Mouse (Mus musculus) embryonic facial prominence, embryonic 15.5 days (tissue): Measurements from ENCODE around the gene Atrnl1. TPM values are rescaled to one million over a fixed set of nuclear protein-coding genes. Genes with fewer than 3 reads are reported as not detected.

Source experiments
- ATAC-seq: fragments of 200-750 bp; cut with Nextera tagmentation; 2 replicates; pipeline ENCODE4 v1.8.0; 2017; ENCODE audit warnings: low read depth, moderate TSS enrichment; ENCODE audit not compliant: insufficient number of reproducible peaks, low FRiP score, low TSS enrichment
- H3K27ac ChIP-seq: fragments of 300-500 bp; sonication (generic); replicated peaks from 2 replicates; pipeline ENCODE4 v1.5.1; 2015; ENCODE audit warnings: mild to moderate bottlenecking, inconsistent platforms
- H3K27me3 ChIP-seq: fragments of 300-500 bp; sonication (generic); 2 replicates; pipeline ENCODE4 v1.6.1; 2015; ENCODE audit warnings: inconsistent platforms
- H3K36me3 ChIP-seq: fragments of 300-500 bp; sonication (generic); 2 replicates; pipeline ENCODE4 v1.6.1; 2015; ENCODE audit warnings: mild to moderate bottlenecking, inconsistent platforms
- H3K4me1 ChIP-seq: fragments of 300-500 bp; sonication (generic); 2 replicates; pipeline ENCODE4 v1.6.1; 2015; ENCODE audit warnings: inconsistent platforms
- H3K4me2 ChIP-seq: fragments of 300-500 bp; sonication (generic); replicated peaks from 2 replicates; pipeline ENCODE4 v1.6.1; 2015; ENCODE audit warnings: mild to moderate bottlenecking, inconsistent platforms
- H3K4me3 ChIP-seq: fragments of 300-500 bp; sonication (generic); replicated peaks from 2 replicates; pipeline ENCODE4 v1.5.1; 2015; ENCODE audit warnings: mild to moderate bottlenecking, inconsistent platforms
- H3K9ac ChIP-seq: fragments of 300-500 bp; sonication (generic); 2 replicates; pipeline ENCODE4 v1.6.1; 2015; ENCODE audit warnings: inconsistent platforms
- H3K9me3 ChIP-seq: fragments of 300-500 bp; sonication (generic); replicated peaks from 2 replicates; pipeline ENCODE4 v1.6.1; 2016; ENCODE audit warnings: inconsistent platforms
- WGBS: fragments of 180-500 bp; shearing (Covaris S2); methylation state at CpG from one replicate; pipeline ENCODE4 v1.1.7; 2015; 5-methylcytosine and 5-hydroxymethylcytosine counted together
- polyA plus RNA-seq: library from polyadenylated mRNA; unstranded; fragments of >200 nt; fragmentation: Nextera tagmentation; extraction: Ambion mirVana; gene quantifications from 2 replicates; pipeline ENCODE4 v1.2.1, GENCODE M21; 2015

Gene Atrnl1
- polyA plus RNA-seq, 1 experiment from 2014 or later: 7.1 TPM

DNA sequence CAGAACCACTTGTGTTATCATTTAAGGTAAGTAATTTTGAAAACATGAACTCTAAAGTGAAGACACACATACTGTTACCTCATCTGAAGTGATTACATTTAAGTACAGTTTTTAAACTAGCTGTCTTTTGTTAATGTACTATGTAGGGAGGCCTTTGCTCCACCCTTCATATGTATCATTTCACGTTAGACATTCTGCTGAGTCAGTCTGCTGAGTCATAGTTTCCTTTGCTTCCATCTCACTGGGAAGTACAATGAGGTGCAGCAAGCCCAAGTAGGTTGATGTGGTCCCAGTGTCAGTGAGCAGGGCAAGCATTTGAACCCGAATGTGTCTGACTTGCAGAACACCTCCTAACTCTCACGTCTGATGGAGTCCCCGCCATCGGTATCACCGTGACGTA, 271.1 kb downstream of the Atrnl1 start:
- no peaks in the 10 kb centered on the region for H3K27me3 ChIP-seq
- H3K9me3 ChIP-seq: no peaks in the 10 kb centered on the region
- no peak overlapping the region for H3K9ac ChIP-seq
- no peak overlapping the region for H3K27ac ChIP-seq
- no peaks in the 10 kb centered on the region for H3K36me3 ChIP-seq
- H3K4me3 ChIP-seq: no peak overlapping the region
- no peak for ATAC-seq
- WGBS: 88% methylated on average over 7 of the region's 7 CpGs
- H3K4me1 ChIP-seq: no peaks in the 10 kb centered on the region
- H3K4me2 ChIP-seq: no peak overlapping the region

DNA sequence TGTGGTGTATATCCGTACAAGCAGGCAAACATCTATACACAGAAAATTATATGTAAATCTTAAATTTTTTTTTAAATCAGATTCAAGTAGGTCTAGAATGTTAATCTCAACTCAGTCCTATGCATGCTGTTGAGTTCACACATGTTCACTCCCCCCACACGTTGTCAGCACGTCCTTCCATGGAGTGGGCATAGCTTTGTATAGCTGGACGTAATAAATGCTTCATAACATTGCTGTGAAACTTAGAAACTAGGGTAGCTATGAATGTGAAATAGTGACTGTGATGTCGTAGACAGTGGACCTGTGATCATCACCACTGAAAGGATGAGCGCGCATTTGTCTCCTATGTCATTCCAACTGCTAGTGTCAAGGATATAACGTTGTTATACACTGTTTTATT, 278.0 kb downstream of the Atrnl1 start:
- Histone ChIP-seq H3K36me3 (no peaks in the 10 kb centered on the region), H3K27me3 (no peaks in the 10 kb centered on the region), H3K9ac (no peak overlapping the region), H3K4me3 (no peak overlapping the region), H3K4me1 (no peaks in the 10 kb centered on the region), H3K27ac (no peak overlapping the region), H3K9me3 (no peaks in the 10 kb centered on the region), H3K4me2 (no peak overlapping the region)
- ATAC-seq: no peak
- 89% methylated on average over 8 of the region's 8 CpGs for WGBS

DNA sequence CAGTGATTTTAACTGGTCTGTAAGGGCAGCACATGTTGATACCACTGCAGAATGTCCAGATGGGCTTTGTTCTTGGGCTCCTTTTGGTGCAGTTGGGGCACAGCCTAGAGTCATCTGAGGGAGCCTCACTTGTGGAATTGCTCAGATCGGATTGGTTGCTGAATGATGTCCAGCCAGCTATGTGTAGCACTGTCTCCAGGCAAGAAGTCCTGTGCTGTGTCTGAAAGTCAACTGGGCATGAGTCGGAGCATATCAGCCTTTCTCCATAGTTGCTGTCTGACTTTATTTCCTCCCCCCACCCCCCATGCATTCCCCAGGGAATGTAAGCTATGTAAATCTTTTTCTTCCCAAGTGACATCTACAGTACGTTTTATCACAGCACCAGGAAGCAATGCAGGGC, 278.9 kb downstream of the Atrnl1 start:
- Histone ChIP-seq H3K9ac (no peak overlapping the region), H3K4me2 (no peak overlapping the region), H3K36me3 (no peaks in the 10 kb centered on the region), H3K4me1 (no peaks in the 10 kb centered on the region), H3K27ac (no peak overlapping the region), H3K4me3 (no peak overlapping the region), H3K9me3 (no peaks in the 10 kb centered on the region), H3K27me3 (no peaks in the 10 kb centered on the region)
- ATAC-seq: no peak
- 48% methylated on average over 3 of the region's 3 CpGs for WGBS

DNA sequence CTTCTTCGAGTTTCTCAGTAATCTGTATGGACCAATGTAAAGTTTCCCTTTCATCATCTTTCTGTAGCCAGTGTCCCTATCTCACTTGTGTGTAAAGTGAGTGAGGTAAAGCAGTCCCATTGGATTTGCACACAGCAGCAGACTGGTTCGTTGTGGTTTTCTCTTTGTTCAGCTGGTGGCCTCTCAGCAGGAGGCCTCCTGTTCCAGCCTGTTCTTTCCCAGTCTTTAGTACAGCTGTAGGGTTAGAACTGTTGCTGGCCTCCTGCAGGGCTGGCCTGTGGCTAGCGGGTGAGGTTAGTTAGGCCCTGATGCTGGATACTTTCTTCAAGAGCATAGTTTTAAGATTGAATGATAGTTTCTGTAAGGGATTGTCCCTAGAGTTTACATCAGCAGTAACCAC, 280.1 kb downstream of the Atrnl1 start:
- H3K4me3 ChIP-seq: no peak overlapping the region
- ATAC-seq: no peak
- H3K9me3 ChIP-seq: no peaks in the 10 kb centered on the region
- H3K4me1 ChIP-seq: no peaks in the 10 kb centered on the region
- H3K4me2 ChIP-seq: no peak overlapping the region
- no peak overlapping the region for H3K27ac ChIP-seq
- H3K36me3 ChIP-seq: no peaks in the 10 kb centered on the region
- H3K27me3 ChIP-seq: no peaks in the 10 kb centered on the region
- no peak overlapping the region for H3K9ac ChIP-seq
- WGBS: 61% methylated on average over 3 of the region's 3 CpGs

DNA sequence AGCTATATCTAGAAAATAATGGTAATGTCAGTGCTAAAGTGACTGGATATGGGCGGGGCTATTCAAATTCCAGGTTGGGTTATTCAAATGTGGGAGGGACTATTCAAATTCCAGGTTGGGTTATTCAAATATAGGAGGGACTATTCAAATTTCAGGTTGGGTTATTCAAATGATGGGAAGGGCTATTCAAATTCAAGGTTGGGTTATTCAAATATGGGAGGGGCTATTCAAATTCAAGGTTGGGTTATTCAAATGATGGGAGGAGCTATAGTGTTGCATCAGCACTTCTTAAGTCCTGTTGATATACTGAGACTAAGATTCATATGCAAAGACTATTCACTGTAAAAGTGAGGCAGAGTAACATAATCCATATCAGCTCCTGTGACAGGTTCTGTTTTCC, 283.4 kb downstream of the Atrnl1 start:
- Histone ChIP-seq H3K9ac (no peak overlapping the region), H3K4me3 (no peak overlapping the region), H3K36me3 (no peaks in the 10 kb centered on the region), H3K9me3 (no peaks in the 10 kb centered on the region), H3K27ac (no peak overlapping the region), H3K4me2 (no peak overlapping the region), H3K27me3 (no peaks in the 10 kb centered on the region), H3K4me1 (no peaks in the 10 kb centered on the region)
- no peak for ATAC-seq
- 34% methylated on average over 1 of the region's 1 CpGs for WGBS

DNA sequence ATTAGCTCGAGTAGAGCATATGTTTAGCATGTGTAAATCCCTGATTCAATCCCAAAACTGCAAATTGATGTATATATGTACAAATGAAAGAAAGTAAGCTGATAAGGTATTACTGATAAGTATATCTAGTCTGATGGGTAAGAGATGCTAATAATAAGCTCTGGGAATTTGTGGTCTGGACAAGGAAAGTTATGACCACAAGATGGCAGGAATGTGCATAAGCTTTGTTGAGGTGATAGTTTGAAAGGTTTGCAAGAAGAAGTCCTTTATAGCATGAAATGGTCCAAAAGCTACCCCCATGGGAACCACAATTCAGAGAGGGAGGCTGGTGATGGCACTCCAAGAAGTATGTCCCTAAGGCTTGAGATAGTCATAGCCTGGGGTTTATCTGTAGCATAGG, 289.2 kb downstream of the Atrnl1 start:
- Histone ChIP-seq H3K9me3 (no peaks in the 10 kb centered on the region), H3K27me3 (no peaks in the 10 kb centered on the region), H3K9ac (no peak overlapping the region), H3K4me3 (no peak overlapping the region), H3K36me3 (no peaks in the 10 kb centered on the region), H3K4me1 (no peaks in the 10 kb centered on the region), H3K27ac (no peak overlapping the region), H3K4me2 (no peak overlapping the region)
- no peak for ATAC-seq
- WGBS: 83% methylated on average over 1 of the region's 1 CpGs

DNA sequence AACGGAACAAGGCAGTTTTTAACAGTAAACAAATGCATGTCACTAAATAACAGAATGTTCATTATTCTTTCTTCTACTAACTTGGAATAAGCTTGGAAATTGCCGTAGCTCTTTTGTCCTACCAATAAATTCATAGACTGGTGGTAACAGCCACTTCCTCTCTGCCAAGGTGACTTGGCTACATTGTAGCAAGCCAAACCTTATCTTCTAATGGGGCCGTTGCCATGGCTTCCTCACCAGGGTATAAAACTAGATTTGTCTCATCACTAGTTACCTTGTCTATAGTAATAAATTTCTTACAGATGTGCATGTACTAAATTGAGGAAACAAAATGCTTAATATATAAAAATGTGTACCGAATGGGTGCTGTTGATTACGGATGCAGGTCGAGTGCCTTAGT, 298.6 kb downstream of the Atrnl1 start:
- Histone ChIP-seq H3K4me3 (no peak overlapping the region), H3K4me2 (no peak overlapping the region), H3K9ac (no peak overlapping the region), H3K27me3 (no peaks in the 10 kb centered on the region), H3K4me1 (no peaks in the 10 kb centered on the region), H3K36me3 (no peaks in the 10 kb centered on the region), H3K9me3 (no peaks in the 10 kb centered on the region), H3K27ac (no peak overlapping the region)
- 83% methylated on average over 6 of the region's 6 CpGs for WGBS
- ATAC-seq: no peak

DNA sequence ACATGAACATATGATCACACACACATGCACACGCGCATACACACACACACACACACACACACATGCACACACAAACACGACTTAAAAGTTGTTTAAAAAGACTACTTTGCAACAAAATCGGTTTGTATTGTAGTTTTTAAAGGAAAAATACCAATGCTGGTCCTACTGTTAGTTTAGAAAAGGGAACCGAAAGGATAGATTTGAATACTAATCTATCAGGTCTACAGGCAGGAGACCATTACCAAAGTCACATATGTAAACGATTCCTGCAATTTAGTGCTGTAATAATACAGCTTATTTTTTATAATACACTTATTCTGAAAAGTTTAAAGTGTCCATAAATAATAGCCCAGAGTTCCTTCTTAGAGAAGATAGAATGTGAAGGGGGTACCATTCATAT, 299.8 kb downstream of the Atrnl1 start:
- 91% methylated on average over 6 of the region's 6 CpGs for WGBS
- no peak for ATAC-seq
- no peaks in the 10 kb centered on the region for H3K27me3 ChIP-seq
- no peaks in the 10 kb centered on the region for H3K9me3 ChIP-seq
- H3K9ac ChIP-seq: no peak overlapping the region
- H3K36me3 ChIP-seq: no peaks in the 10 kb centered on the region
- no peak overlapping the region for H3K4me3 ChIP-seq
- H3K4me1 ChIP-seq: no peaks in the 10 kb centered on the region
- H3K27ac ChIP-seq: no peak overlapping the region
- H3K4me2 ChIP-seq: no peak overlapping the region

DNA sequence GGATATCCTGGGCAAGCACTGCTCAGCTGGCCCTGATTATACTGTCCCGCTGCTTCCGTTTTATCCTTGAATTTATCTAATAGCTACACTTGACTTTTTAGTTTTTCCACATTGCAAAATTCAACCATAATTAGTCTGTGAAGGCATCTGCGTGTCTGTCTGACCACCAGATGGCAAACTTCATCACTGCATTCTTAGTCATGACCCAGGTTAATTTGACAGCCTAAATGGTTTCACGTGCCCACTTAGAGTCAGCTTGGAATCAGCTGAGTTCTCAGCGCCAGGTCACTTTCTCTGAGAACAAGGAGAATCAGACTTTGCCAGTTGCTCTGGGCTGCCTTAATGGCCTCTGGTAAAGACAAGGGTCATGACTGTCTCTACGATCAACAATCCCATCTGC, 305.5 kb downstream of the Atrnl1 start:
- Histone ChIP-seq H3K27me3 (no peaks in the 10 kb centered on the region), H3K9ac (no peak overlapping the region), H3K4me2 (no peak overlapping the region), H3K9me3 (no peaks in the 10 kb centered on the region), H3K36me3 (no peaks in the 10 kb centered on the region), H3K4me3 (no peak overlapping the region), H3K4me1 (no peaks in the 10 kb centered on the region), H3K27ac (no peak overlapping the region)
- ATAC-seq: no peak
- 46% methylated on average over 6 of the region's 6 CpGs for WGBS

DNA sequence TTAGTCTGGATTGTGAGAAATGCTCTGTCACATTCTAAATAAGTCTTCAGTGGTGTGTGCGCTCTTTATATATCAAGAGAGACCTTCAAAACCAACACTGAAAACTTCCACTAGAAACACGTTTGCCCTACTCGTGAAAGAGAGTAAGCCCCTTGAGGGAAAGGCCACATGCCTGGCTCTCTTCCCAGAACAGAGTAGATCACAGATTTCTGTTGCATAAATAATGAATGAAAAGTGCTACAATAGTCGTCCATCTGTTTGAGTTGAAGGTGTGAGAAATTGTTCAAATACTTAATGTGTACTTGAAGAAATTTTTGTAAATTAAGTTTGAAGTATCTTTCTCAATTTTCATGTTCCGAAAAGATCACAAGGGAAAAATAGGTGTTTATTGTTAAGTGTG, 312.2 kb downstream of the Atrnl1 start:
- no peaks in the 10 kb centered on the region for H3K36me3 ChIP-seq
- H3K4me1 ChIP-seq: no peaks in the 10 kb centered on the region
- H3K27me3 ChIP-seq: no peaks in the 10 kb centered on the region
- H3K9ac ChIP-seq: no peak overlapping the region
- H3K4me3 ChIP-seq: no peak overlapping the region
- H3K9me3 ChIP-seq: no peaks in the 10 kb centered on the region
- ATAC-seq: no peak
- WGBS: 60% methylated on average over 5 of the region's 5 CpGs
- H3K4me2 ChIP-seq: no peak overlapping the region
- H3K27ac ChIP-seq: no peak overlapping the region

DNA sequence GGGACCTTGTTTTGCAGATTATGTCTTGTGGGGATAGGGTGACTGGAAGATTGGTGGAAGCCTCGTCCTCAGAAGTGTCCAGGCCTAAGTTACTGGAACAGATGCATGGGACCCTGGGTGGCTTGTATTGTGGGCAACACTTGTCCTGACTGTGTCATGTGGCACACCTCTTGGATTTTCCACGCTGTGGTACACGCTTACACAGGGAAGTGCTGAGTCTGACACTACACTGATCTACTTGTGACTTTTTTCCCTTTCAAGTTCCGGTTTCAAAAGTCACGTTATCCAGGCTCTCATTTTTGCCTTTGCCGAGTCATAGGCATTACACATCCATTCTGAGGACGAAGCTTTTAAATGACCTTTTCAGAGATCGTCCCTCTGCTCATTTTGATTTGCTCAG, 314.0 kb downstream of the Atrnl1 start:
- H3K27ac ChIP-seq: no peak overlapping the region
- no peaks in the 10 kb centered on the region for H3K9me3 ChIP-seq
- ATAC-seq: no peak
- H3K4me2 ChIP-seq: no peak overlapping the region
- no peaks in the 10 kb centered on the region for H3K4me1 ChIP-seq
- no peak overlapping the region for H3K4me3 ChIP-seq
- 51% methylated on average over 8 of the region's 8 CpGs for WGBS
- no peaks in the 10 kb centered on the region for H3K27me3 ChIP-seq
- no peak overlapping the region for H3K9ac ChIP-seq
- no peaks in the 10 kb centered on the region for H3K36me3 ChIP-seq

DNA sequence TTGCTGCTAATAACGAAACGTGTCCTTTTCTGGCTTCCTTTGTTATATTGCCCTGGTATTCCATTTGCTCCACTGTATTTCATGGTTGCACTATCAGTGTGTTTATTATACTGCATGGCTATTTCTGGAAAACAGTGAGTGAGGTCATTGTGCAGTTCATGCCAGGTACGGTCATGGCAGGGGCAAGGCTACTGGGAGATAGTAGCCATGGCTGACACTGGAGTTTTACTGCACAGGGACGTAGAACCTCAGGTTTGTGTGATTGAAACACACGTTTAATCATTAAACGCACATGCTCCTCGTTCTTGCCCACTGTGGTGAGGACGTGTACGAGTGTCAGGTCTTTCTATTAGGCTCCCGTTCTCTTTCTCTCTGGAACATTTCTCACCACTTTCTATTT, 314.8 kb downstream of the Atrnl1 start:
- H3K4me2 ChIP-seq: no peak overlapping the region
- H3K9me3 ChIP-seq: no peaks in the 10 kb centered on the region
- H3K9ac ChIP-seq: no peak overlapping the region
- H3K4me3 ChIP-seq: no peak overlapping the region
- no peaks in the 10 kb centered on the region for H3K27me3 ChIP-seq
- H3K4me1 ChIP-seq: no peaks in the 10 kb centered on the region
- no peak for ATAC-seq
- no peak overlapping the region for H3K27ac ChIP-seq
- H3K36me3 ChIP-seq: no peaks in the 10 kb centered on the region
- WGBS: 81% methylated on average over 10 of the region's 10 CpGs
